In genomic region chr17:23549441-23549840, GRCm38 (mm10) we compare ENCODE assay signal across 8 mouse cellular contexts. TPM values are rescaled to one million over a fixed set of nuclear protein-coding genes. Genes with fewer than 3 reads are reported as not detected.
DNase-seq lines count a peak whose midpoint lies in the region; ATAC-seq and TF ChIP-seq lines count a peak whose summit lies in the region.

No protein-coding gene starts in this region.

- H3K9me3 ChIP-seq in erythroblast, embryonic 14.5 days (ENCODE audit: control insufficient read depth, low read length): no peaks in the 10 kb centered on the region
- no peaks in the 10 kb centered on the region for H3K9me3 ChIP-seq in lung, postnatal 0 days (ENCODE audit: low read length)
- H3K9me3 ChIP-seq in heart, embryonic 15.5 days (replicated peaks): no peaks in the 10 kb centered on the region
- H3K9me3 ChIP-seq in liver, embryonic 16.5 days (replicated peaks; ENCODE audit: control insufficient read depth, low read length): no peaks in the 10 kb centered on the region

- H3K4me3 ChIP-seq in erythroblast, embryonic 14.5 days (replicated peaks): peak overlapping the region; percentile 74
- H3K4me3 ChIP-seq in lung, postnatal 0 days (ENCODE audit: low read depth, low read length): peak overlapping the region; percentile 61
- peak overlapping the region; percentile 60 for H3K4me3 ChIP-seq in heart, embryonic 15.5 days
- H3K4me3 ChIP-seq in liver, embryonic 16.5 days (ENCODE audit: low read depth, low read length): peak overlapping the region; percentile 82

- H3K4me1 ChIP-seq in erythroblast, embryonic 14.5 days (ENCODE audit: control insufficient read depth): peaks cover 62% of the 10 kb centered on the region
- H3K4me1 ChIP-seq in lung, postnatal 0 days (ENCODE audit: insufficient read depth, low read depth, low read length): no peaks in the 10 kb centered on the region; the same call in 1 of the 2 replicates
- peaks cover 19% of the 10 kb centered on the region for H3K4me1 ChIP-seq in heart, embryonic 15.5 days (replicated peaks)
- H3K4me1 ChIP-seq in liver, embryonic 16.5 days (ENCODE audit: control insufficient read depth, low read depth, low read length): peaks cover 38% of the 10 kb centered on the region

- 8% methylated on average over 9 of the region's 9 CpGs for WGBS in lung, postnatal 0 days
- 5% methylated on average over 9 of the region's 9 CpGs for WGBS in heart, embryonic 15.5 days
- 2% methylated on average over 9 of the region's 9 CpGs for WGBS in liver, embryonic 16.5 days (ENCODE audit: insufficient replicate concordance)

- no peaks in the 10 kb centered on the region for H3K36me3 ChIP-seq in erythroblast, embryonic 14.5 days (ENCODE audit: control insufficient read depth)
- no peaks in the 10 kb centered on the region for H3K36me3 ChIP-seq in lung, postnatal 0 days (ENCODE audit: insufficient read depth, low read length)
- no peaks in the 10 kb centered on the region for H3K36me3 ChIP-seq in heart, embryonic 15.5 days
- no peaks in the 10 kb centered on the region for H3K36me3 ChIP-seq in liver, embryonic 16.5 days (ENCODE audit: control insufficient read depth, insufficient read depth)

- no peaks in the 10 kb centered on the region for H3K27me3 ChIP-seq in erythroblast, embryonic 14.5 days (ENCODE audit: control insufficient read depth)
- H3K27me3 ChIP-seq in lung, postnatal 0 days (replicated peaks; ENCODE audit: insufficient read depth, low read length): no peaks in the 10 kb centered on the region
- no peaks in the 10 kb centered on the region for H3K27me3 ChIP-seq in heart, embryonic 15.5 days
- no peaks in the 10 kb centered on the region for H3K27me3 ChIP-seq in liver, embryonic 16.5 days (ENCODE audit: control insufficient read depth, insufficient read depth, low read depth, low read length)

- no peak for TF ChIP-seq CTCF in lung, postnatal 0 days (IDR thresholded peaks at IDR 0.05)

- H3K9ac ChIP-seq in lung, postnatal 0 days (replicated peaks; ENCODE audit: low read depth): no peak overlapping the region
- H3K9ac ChIP-seq in heart, embryonic 15.5 days: peak overlapping the region; percentile 9; the same call in 1 of the 2 replicates
- H3K9ac ChIP-seq in liver, embryonic 16.5 days (ENCODE audit: low read depth, low read length): peak overlapping the region; percentile 50

- TF ChIP-seq EP300 in lung, postnatal 0 days (IDR thresholded peaks at IDR 0.05): no peak

- no peak for ATAC-seq in erythroblast, adult 5-6 weeks (replicated peaks; ENCODE audit: low FRiP score, poor library complexity, severe bottlenecking)
- ATAC-seq in lung, postnatal 0 days: no peak
- no peak for ATAC-seq in heart, embryonic 15.5 days (replicated peaks; ENCODE audit: insufficient number of reproducible peaks, insufficient read depth, low FRiP score, low read depth)
- ATAC-seq in liver, embryonic 16.5 days (ENCODE audit: low read depth): no peak

- no peak for DNase-seq in lung, postnatal 0 days (ENCODE audit: low spot score)
- DNase-seq in lung, postnatal 4 days: no peak
- no peak for DNase-seq in thymus, postnatal 14 days
- DNase-seq in thymus, postnatal 36 days: no peak

- peak overlapping the region; percentile 68 for H3K4me2 ChIP-seq in lung, postnatal 0 days (replicated peaks; ENCODE audit: low read depth, low read length)
- peak overlapping the region; percentile 77 for H3K4me2 ChIP-seq in heart, embryonic 15.5 days
- peak overlapping the region; percentile 89 for H3K4me2 ChIP-seq in liver, embryonic 16.5 days (ENCODE audit: low read depth, low read length)

- no peak overlapping the region for H3K27ac ChIP-seq in lung, postnatal 0 days (ENCODE audit: low read length)
- H3K27ac ChIP-seq in heart, embryonic 15.5 days: no peak overlapping the region
- H3K27ac ChIP-seq in liver, embryonic 16.5 days (ENCODE audit: low read length): peak overlapping the region; percentile 71

RNA-seq across cellular contexts. Expression of gene Zfp213, which starts 14.6 kb away (rescaled TPM):
- 0.22 and 0.26 TPM in 2 replicates for polyA plus RNA-seq in erythroblast, embryonic 14.5 days (2012)
- 1.7 and 2.5 TPM in 2 replicates for total RNA-seq in erythroblast, adult 5-6 weeks (2015; ENCODE audit: low replicate concordance)
- total RNA-seq in erythroblast, adult 5-6 weeks (2017; ENCODE audit: low replicate concordance): 0.34 and 2.5 TPM in 2 replicates
- 10.5 and 11.5 TPM in 2 replicates for polyA plus RNA-seq in lung, postnatal 0 days (2015; fragmentation: Nextera tagmentation; extraction: Ambion mirVana)
- polyA plus RNA-seq in heart, embryonic 15.5 days (2015; fragmentation: Nextera tagmentation; extraction: Ambion mirVana): 10.9 and 14.4 TPM in 2 replicates
- polyA plus RNA-seq in liver, embryonic 16.5 days (2015; fragmentation: Nextera tagmentation; extraction: Ambion mirVana): 4.8 and 5.3 TPM in 2 replicates

RNA-seq across cellular contexts. Expression of gene Zfp13, which starts 49.8 kb away (rescaled TPM):
- polyA plus RNA-seq in erythroblast, embryonic 14.5 days (2012): 0.03 TPM in 1 of 2 replicates, not detected in the other
- total RNA-seq in erythroblast, adult 5-6 weeks (2015; ENCODE audit: low replicate concordance): not detected in 2 replicates
- total RNA-seq in erythroblast, adult 5-6 weeks (2017; ENCODE audit: low replicate concordance): not detected in 2 replicates
- polyA plus RNA-seq in lung, postnatal 0 days (2015; fragmentation: Nextera tagmentation; extraction: Ambion mirVana): 5.0 and 5.5 TPM in 2 replicates
- 6.7 and 8.3 TPM in 2 replicates for polyA plus RNA-seq in heart, embryonic 15.5 days (2015; fragmentation: Nextera tagmentation; extraction: Ambion mirVana)
- 1.3 and 1.6 TPM in 2 replicates for polyA plus RNA-seq in liver, embryonic 16.5 days (2015; fragmentation: Nextera tagmentation; extraction: Ambion mirVana)

RNA-seq across cellular contexts. Expression of gene Zscan10, which starts 51.2 kb away (rescaled TPM):
- polyA plus RNA-seq in erythroblast, embryonic 14.5 days (2012): not detected in 2 replicates
- not detected in 2 replicates for total RNA-seq in erythroblast, adult 5-6 weeks (2015; ENCODE audit: low replicate concordance)
- not detected in 2 replicates for total RNA-seq in erythroblast, adult 5-6 weeks (2017; ENCODE audit: low replicate concordance)
- not detected in 2 replicates for polyA plus RNA-seq in lung, postnatal 0 days (2015; fragmentation: Nextera tagmentation; extraction: Ambion mirVana)
- 0.06 TPM in 1 of 2 replicates, not detected in the other for polyA plus RNA-seq in heart, embryonic 15.5 days (2015; fragmentation: Nextera tagmentation; extraction: Ambion mirVana)
- not detected in 2 replicates for polyA plus RNA-seq in liver, embryonic 16.5 days (2015; fragmentation: Nextera tagmentation; extraction: Ambion mirVana)
